Mouse (Mus musculus) gastrocnemius, adult 8-10 months (tissue): ENCODE data around the gene 2310034C09Rik. TPM values are rescaled to one million over a fixed set of nuclear protein-coding genes. Genes with fewer than 3 reads are reported as not detected.
"Not testable (repeated sequence)": the region's sequence is repeated elsewhere in the genome, so short reads cannot be mapped to it uniquely, and the experiment has no call there.

ENCODE experiments used
- DNase-seq, 2 experiments: peaks; one replicate each; pipeline ENCODE4 v3.0.0; 2022; ENCODE audit warnings: low spot score in 2 of 2
- total RNA-seq, 4 experiments: library from RNA; stranded (reverse); gene quantifications; 2 replicates each; pipeline ENCODE4 v1.2.4; 2022

Gene 2310034C09Rik
- total RNA-seq, result not detected

GRCm38 (mm10) chr16:88758547-88758946, at the start of gene 2310034C09Rik:
2310034C09Rik (plus strand) TSS chr16:88758847.
- DNase-seq, result not testable (repeated sequence)

GRCm38 (mm10) chr16:88710757-88711156, 47.9 kb upstream of the 2310034C09Rik start:
- no peak for DNase-seq

DNA sequence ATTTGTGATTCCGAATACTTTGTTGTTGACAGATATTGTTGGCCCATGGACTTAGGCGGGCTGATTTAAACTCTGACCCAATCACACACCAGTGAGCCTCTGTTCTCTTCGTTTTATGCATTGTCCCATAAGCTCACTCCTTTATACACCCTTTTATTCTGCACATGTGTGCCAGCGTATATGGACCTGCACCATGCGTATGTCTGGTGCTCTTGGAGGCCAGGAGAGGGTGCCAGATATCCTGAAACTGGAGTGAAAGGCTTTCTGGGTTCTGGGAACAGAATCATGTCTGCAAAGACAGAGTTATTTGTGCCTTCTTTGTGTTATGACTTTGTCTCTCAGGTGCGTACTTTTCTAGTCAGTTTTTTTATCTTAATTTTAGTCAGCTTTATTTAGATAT, 47.4 kb upstream of the 2310034C09Rik start:
- no peak for DNase-seq

DNA sequence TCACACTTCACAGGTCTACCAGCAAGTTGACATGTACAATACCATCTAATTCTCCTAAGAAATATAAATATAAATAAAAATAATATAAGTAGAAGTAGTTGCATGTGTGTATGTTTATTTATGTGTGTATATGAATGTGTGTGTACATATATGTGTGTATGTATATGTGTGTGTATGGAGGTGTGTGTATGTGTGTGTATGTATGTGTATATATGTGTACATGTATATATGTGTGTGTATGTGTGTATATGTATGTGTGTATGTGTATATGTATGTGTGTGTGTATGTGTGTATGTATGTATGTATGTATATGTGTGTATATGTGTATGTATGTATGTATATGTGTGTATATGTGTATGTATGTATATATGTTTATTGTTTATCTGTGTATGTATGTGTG, 42.1 kb upstream of the 2310034C09Rik start:
- DNase-seq, result no peak

GRCm38 (mm10) chr16:88720031-88720430, 38.6 kb upstream of the 2310034C09Rik start:
- DNase-seq, result no peak

- peak in 1 of 2 experiments; percentile 18 for DNase-seq
These were observed 29.8 kb upstream of the 2310034C09Rik start, which contains the start of gene Krtap13-1 for GRCm38 (mm10) chr16:88728812-88729275. Krtap13-1 (plus strand) TSS chr16:88728862.

DNA sequence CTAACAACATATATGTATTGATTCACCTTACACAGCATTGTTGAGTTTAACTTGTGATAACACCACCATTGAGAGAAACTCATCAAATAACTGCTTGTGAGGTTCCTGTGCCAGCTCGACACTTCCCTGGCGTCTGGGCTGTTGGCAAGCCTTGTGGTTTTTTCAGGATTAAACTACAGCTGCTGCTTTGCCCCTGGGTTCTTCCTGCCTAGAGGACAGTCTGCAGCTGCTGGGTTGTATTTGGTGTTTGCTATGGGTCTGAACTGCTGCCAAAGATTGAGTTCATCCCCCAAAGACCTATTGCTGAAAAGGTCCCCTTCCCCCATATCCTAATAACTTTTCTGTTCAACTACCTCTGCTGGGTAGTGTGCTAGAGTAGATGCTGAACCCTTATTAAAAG, 23.3 kb upstream of the 2310034C09Rik start:
- DNase-seq, result no peak

DNA sequence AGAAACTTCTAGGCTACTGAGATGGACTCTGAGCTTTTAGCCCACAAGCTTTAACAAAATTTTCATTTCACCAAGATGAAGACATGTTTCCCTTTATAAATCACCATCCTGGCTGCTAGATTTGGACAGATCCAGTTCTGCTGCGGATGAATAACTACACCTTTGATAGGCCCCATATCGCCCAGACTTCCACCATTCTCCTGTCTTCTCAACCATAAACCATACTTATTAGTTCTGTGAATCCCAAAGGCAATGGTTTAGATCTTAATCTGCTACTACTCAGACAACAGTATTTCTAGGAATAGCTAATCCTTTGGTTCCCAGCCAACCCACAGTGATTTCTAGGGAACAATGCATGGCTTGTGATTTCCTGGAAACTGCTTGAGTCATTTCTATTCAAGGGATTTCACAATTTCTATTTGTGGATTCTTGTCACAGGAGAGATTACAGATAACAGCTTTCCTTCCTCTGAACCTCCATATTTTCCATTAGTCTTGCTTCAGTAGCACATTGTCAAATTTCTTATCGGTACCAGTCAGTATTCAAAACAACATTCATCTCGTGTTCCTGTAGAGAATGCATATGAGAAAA, 13.8 kb upstream of the 2310034C09Rik start:
- DNase-seq, result no peak

DNA sequence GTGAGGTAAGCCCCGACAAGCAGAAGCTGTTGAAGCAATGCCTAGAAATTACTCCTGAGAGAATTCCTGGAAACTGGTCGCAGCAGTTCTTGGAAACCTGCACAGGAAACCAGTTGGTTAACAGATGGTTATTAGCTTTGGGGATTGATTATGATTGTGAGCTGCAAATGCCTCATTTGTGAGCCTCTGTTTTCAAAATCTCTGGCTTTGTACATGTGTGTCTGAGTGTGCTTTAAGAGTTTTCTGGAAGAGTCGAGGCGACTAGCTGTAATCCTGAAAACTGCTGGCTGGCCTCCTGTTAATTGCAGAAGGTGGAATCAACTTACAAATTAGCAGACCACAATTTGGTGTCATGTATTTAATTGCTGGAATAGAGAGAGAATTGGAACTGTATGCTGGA, 10.7 kb upstream of the 2310034C09Rik start:
- no peak for DNase-seq

GRCm38 (mm10) chr16:88751535-88751934, 7.1 kb upstream of the 2310034C09Rik start, which contains the start of gene Krtap13:
Krtap13 (minus strand) TSS chr16:88751635.
- DNase-seq, result not testable (repeated sequence)

- no peak for DNase-seq
These were observed 15.5 kb downstream of the 2310034C09Rik start, which contains the start of gene 2310057N15Rik for GRCm38 (mm10) chr16:88774106-88774505. 2310057N15Rik (minus strand) TSS chr16:88774206.

GRCm38 (mm10) chr16:88777596-88777995, 18.9 kb downstream of the 2310034C09Rik start, which contains the start of gene Gm5965:
Gm5965 (plus strand) TSS chr16:88777896.
- no peak for DNase-seq

DNA sequence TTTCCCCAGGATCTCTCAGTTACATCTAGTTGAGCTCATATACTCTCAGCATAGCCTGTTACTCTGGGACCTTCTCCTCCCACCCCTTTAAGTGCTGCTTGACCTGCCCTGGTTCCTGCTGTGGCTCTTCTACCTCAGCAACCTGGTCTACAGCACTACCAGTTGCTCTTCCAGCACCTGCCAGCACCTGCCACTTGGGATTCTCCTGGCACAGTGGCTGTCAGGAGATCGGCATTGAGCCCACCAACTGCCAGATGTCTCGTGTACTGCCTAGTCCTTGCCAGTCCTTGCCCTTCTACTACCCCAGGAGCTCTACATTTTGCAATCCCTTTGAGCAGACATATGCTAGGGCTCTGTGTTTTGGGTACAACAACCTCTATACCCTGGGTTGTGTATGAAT, 28.1 kb downstream of the 2310034C09Rik start:
- DNase-seq, result no peak

Other genes with a start within 250 kb of the 2310034C09Rik start
- not detected for gene Cldn8, start 195.7 kb upstream of the 2310034C09Rik start, total RNA-seq
- gene Krtap24-1, start 146.6 kb upstream of the 2310034C09Rik start, total RNA-seq, result not detected
- under 1 TPM in 3 of 4 experiments, not detected in 1; 0.35 to 0.75 (median 0.58) TPM for gene 2310079G19Rik, start 131.2 kb upstream of the 2310034C09Rik start, total RNA-seq
- not detected for gene Krtap26-1, start 111.1 kb upstream of the 2310034C09Rik start, total RNA-seq
- not detected for gene Krtap27-1, start 87.2 kb upstream of the 2310034C09Rik start, total RNA-seq
- gene 2310061N02Rik, start 50.9 kb upstream of the 2310034C09Rik start, total RNA-seq, result not detected
- not detected for gene Krtap13-1, start 30.0 kb upstream of the 2310034C09Rik start, total RNA-seq
- not detected for gene Krtap13, start 7.2 kb upstream of the 2310034C09Rik start, total RNA-seq
- not detected for gene 2310057N15Rik, start 15.4 kb downstream of the 2310034C09Rik start, total RNA-seq
- gene Gm5965, start 19.0 kb downstream of the 2310034C09Rik start, total RNA-seq, result not detected
- not detected for gene Gm20741, start 53.4 kb downstream of the 2310034C09Rik start, total RNA-seq
- not detected for gene Krtap15, start 61.4 kb downstream of the 2310034C09Rik start, total RNA-seq
- not detected for gene Krtap14, start 67.3 kb downstream of the 2310034C09Rik start, total RNA-seq
- not detected for gene Krtap19-1, start 110.6 kb downstream of the 2310034C09Rik start, total RNA-seq
- gene Krtap19-2, start 115.4 kb downstream of the 2310034C09Rik start, total RNA-seq, result not detected
- gene Krtap19-3, start 119.2 kb downstream of the 2310034C09Rik start, total RNA-seq, result not detected
- not detected for gene Krtap19-4, start 126.2 kb downstream of the 2310034C09Rik start, total RNA-seq
- not detected for gene Krtap19-5, start 137.6 kb downstream of the 2310034C09Rik start, total RNA-seq
- gene Krtap19-9b, start 173.4 kb downstream of the 2310034C09Rik start, total RNA-seq, result not detected
- not detected for gene Krtap16-3, start 204.0 kb downstream of the 2310034C09Rik start, total RNA-seq